Mouse (Mus musculus) intestine, embryonic 14.5 days (tissue): ENCODE data around the gene Fut4. TPM values are rescaled to one million over a fixed set of nuclear protein-coding genes. Genes with fewer than 3 reads are reported as not detected.

Experiments used
- ATAC-seq: fragments of 200-750 bp; cut with Nextera tagmentation; replicated peaks from 2 replicates; pipeline ENCODE4 v1.8.0; 2017; ENCODE audit warnings: low read depth, moderate number of reproducible peaks, moderate TSS enrichment, moderate library complexity; ENCODE audit not compliant: low FRiP score, low TSS enrichment
- DNase-seq: peaks from one replicate; pipeline ENCODE4 v3.0.0-alpha.2; 2018; ENCODE audit warnings: low spot score
- H3K27ac ChIP-seq: fragments of 300-500 bp; sonication (generic); 2 replicates; pipeline ENCODE4 v1.5.1; 2014; ENCODE audit warnings: low read depth, mild to moderate bottlenecking, control low read depth
- H3K27me3 ChIP-seq: fragments of 300-500 bp; sonication (generic); replicated peaks from 2 replicates; pipeline ENCODE4 v1.6.1; 2014; ENCODE audit warnings: low read length, control low read depth; ENCODE audit not compliant: control insufficient read depth, insufficient read depth
- H3K36me3 ChIP-seq: fragments of 300-500 bp; sonication (generic); 2 replicates; pipeline ENCODE4 v1.6.1; 2014; ENCODE audit warnings: low read length, control low read depth; ENCODE audit not compliant: control insufficient read depth, insufficient read depth
- H3K4me1 ChIP-seq: fragments of 300-500 bp; sonication (generic); replicated peaks from 2 replicates; pipeline ENCODE4 v1.6.1; 2014; ENCODE audit warnings: low read length, control low read depth, mixed read lengths; ENCODE audit not compliant: control insufficient read depth, insufficient read depth
- H3K4me2 ChIP-seq: fragments of 300-500 bp; sonication (generic); 2 replicates; pipeline ENCODE4 v1.6.1; 2014; ENCODE audit warnings: low read length
- H3K4me3 ChIP-seq: fragments of 300-500 bp; sonication (generic); 2 replicates; pipeline ENCODE4 v1.5.1; 2014; ENCODE audit warnings: low read depth, low read length, control low read depth, mixed read lengths
- H3K9ac ChIP-seq: fragments of 300-500 bp; sonication (generic); 2 replicates; pipeline ENCODE4 v1.6.1; 2014; ENCODE audit warnings: mild to moderate bottlenecking, low read length
- H3K9me3 ChIP-seq: fragments of 300-500 bp; sonication (generic); 2 replicates; pipeline ENCODE4 v1.6.1; 2016; ENCODE audit warnings: low read length, control low read depth; ENCODE audit not compliant: control insufficient read depth
- WGBS: fragments of 180-500 bp; shearing (Covaris S2); extraction: QIAGEN DNeasy Blood & Tissue Kit; methylation state at CpG from one replicate; pipeline ENCODE4 v1.1.7; 2014; 5-methylcytosine and 5-hydroxymethylcytosine counted together
- polyA plus RNA-seq: library from polyadenylated mRNA; unstranded; fragments of >200 nt; fragmentation: Nextera tagmentation; extraction: Ambion mirVana; gene quantifications from 2 replicates; pipeline ENCODE4 v1.2.1, GENCODE M21; 2014

The Fut4 gene
- polyA plus RNA-seq, 1 experiment from 2014 or later = 6.7 TPM

DNA sequence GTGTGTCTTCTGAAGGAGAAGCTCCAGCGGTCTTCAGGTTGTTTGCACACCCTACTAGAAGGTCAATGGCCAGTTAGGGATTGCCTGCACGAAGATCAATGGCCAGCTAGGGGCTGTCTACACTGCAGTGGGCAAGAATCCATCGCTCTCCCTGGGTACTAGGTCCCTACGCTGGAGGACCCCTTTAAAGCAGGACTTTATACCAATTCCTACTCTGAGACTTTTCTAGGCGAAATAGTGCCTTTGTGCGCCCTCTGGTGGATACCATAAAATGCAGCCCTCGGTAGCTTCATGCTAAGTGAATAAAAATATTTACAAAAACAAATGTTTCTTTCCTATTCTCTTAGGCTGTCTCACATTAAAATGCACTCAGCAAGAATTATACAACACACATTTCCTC is 12.6 kb upstream of the Fut4 start:
- ATAC-seq (no peak), DNase-seq (peak; percentile 75)
- H3K9me3 ChIP-seq = no peaks in the 10 kb centered on the region

DNA sequence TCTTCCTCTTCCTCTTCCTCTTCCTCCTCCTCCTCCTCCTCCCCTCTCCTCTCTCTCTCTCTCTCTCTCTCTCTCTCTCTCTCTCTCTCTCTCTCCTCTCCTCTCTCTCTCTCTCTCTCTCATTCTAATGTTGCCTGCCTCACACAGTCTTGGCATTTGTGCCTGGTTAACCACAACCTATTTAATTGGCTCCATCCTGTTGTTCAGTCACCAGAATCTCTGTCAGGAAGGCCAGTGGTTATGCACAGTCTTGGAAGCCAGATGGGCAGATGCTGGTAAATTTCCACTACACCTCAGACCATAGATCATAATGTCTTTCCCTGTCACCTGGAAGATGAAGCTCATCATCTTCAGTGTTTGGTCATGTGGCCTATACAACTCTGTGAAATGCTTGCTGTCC is 7.1 kb upstream of the Fut4 start:
- Histone ChIP-seq H3K4me3 (no peak overlapping the region), H3K9me3 (no peaks in the 10 kb centered on the region), H3K4me2 (no peak overlapping the region), H3K36me3 (no peaks in the 10 kb centered on the region), H3K4me1 (no peaks in the 10 kb centered on the region), H3K27ac (no peak overlapping the region), H3K9ac (no peak overlapping the region), H3K27me3 (no peaks in the 10 kb centered on the region)
- DNase-seq (no peak), ATAC-seq (no peak)

More for the DNA sequence above, 12.6 kb upstream of the Fut4 start:
- H3K9ac ChIP-seq = no peak overlapping the region
- 24% methylated on average over 7 of the region's 7 CpGs for WGBS
- H3K4me3 ChIP-seq = no peak overlapping the region
- H3K27me3 ChIP-seq = no peaks in the 10 kb centered on the region
- no peaks in the 10 kb centered on the region for H3K4me1 ChIP-seq
- no peak overlapping the region for H3K27ac ChIP-seq
- H3K4me2 ChIP-seq = no peak overlapping the region
- no peaks in the 10 kb centered on the region for H3K36me3 ChIP-seq

DNA sequence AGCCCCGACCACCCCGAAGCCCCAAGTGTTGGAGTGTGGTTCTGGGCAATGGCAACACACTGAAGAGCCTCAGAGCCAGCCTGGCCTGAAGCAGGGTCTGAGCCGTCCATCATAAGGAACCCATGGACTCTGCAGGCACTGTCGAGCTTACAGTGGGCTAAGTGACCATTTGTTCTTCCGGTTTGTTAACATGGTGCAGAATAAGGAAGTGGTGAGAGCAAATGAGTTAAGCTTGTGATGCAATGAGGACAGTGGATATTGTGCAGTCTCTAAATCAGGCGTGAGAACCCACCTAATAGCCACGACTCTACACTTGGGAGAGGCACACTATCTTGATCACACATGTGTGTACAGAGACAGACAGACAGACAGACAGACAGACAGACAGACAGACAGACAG is 6.4 kb upstream of the Fut4 start:
- 69% methylated on average over 7 of the region's 7 CpGs for WGBS
- H3K4me3 ChIP-seq = no peak overlapping the region
- no peak overlapping the region for H3K9ac ChIP-seq
- H3K9me3 ChIP-seq = no peaks in the 10 kb centered on the region
- H3K36me3 ChIP-seq = no peaks in the 10 kb centered on the region
- no peak overlapping the region for H3K4me2 ChIP-seq
- no peak overlapping the region for H3K27ac ChIP-seq
- no peaks in the 10 kb centered on the region for H3K27me3 ChIP-seq
- ATAC-seq (no peak), DNase-seq (no peak)
- no peaks in the 10 kb centered on the region for H3K4me1 ChIP-seq

DNA sequence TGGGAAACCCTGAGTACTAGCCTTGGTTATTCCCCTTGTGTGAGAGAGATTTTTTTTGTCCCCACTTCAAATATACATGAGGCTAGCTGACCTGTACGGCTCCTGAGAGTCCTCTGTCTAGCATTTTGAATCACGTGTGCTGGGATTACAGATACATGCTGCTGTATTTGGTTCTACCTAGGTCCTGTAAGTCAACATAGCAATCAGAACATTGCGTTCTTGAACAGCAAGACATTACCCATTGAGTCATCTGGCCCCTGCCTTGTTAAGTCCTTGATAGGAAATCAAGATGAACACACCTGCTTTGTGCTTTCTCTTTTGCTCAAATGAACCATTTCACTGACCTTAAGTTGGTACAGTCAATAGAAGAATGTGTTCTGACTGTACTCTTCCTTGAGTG is 2.3 kb upstream of the Fut4 start:
- H3K9me3 ChIP-seq = no peaks in the 10 kb centered on the region
- H3K4me3 ChIP-seq = no peak overlapping the region
- H3K9ac ChIP-seq = no peak overlapping the region
- ATAC-seq = no peak
- H3K4me2 ChIP-seq = no peak overlapping the region
- H3K27me3 ChIP-seq = no peaks in the 10 kb centered on the region
- WGBS = 80% methylated on average over 3 of the region's 3 CpGs
- H3K27ac ChIP-seq = no peak overlapping the region
- no peak for DNase-seq
- no peaks in the 10 kb centered on the region for H3K4me1 ChIP-seq
- H3K36me3 ChIP-seq = no peaks in the 10 kb centered on the region

DNA sequence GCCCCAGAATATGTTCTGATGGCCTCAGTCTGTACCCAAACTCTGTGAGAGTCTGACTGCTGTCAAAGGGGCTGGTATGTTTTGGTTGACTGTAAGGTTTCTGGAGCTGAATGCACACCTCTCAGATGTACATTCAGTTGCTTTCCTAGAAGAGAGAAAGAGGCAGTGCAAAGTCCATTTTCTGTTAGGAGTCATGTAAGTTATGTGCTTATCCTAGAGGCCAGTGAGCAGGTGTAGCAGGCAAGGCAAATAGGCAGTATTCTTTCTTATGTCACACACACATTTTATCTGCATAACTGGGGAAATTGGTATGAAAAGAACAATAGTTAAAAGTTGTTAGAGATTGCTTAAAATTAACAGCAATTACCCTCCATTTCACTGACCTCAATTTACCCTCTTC is 1.8 kb upstream of the Fut4 start:
- Histone ChIP-seq H3K27me3 (no peaks in the 10 kb centered on the region), H3K36me3 (no peaks in the 10 kb centered on the region), H3K4me1 (no peaks in the 10 kb centered on the region), H3K27ac (no peak overlapping the region), H3K9me3 (no peaks in the 10 kb centered on the region), H3K4me2 (no peak overlapping the region), H3K4me3 (no peak overlapping the region), H3K9ac (no peak overlapping the region)
- ATAC-seq = no peak
- DNase-seq = no peak

DNA sequence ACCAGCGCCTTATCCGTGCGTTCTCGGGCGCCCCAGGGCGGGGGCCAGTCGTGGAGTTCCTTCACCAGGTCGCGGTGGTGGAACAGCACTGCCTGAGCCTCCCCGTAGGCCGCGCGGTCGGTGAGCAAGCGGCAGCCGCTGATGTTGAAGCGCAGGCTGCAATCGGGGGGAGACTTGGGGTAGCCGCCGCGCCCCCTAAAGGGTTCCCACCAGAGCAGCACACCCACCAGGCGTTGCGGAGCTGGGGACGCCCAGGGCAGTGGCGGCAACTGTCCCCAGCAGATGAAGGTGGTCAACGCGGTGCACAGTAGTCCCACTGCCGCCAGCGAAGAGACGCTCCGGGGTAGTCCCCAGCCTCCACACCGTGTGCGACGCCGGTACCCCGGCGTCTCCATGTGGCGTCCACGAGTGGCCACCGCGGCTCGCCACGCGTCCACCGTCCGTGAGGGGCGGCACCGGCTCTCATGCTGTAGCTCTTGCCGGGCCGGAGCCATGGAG is 641 bp downstream of the Fut4 start:
- Histone ChIP-seq H3K9me3 (no peaks in the 10 kb centered on the region), H3K4me2 (peak overlapping the region; percentile 96), H3K9ac (peak overlapping the region; percentile 59), H3K27me3 (no peaks in the 10 kb centered on the region), H3K27ac (no peak overlapping the region), H3K36me3 (no peaks in the 10 kb centered on the region), H3K4me1 (no peaks in the 10 kb centered on the region), H3K4me3 (peak overlapping the region; percentile 52)
- DNase-seq (peak; percentile 83), ATAC-seq (peak; percentile 74)
- under 1% methylated on average over 48 of the region's 50 CpGs for WGBS

DNA sequence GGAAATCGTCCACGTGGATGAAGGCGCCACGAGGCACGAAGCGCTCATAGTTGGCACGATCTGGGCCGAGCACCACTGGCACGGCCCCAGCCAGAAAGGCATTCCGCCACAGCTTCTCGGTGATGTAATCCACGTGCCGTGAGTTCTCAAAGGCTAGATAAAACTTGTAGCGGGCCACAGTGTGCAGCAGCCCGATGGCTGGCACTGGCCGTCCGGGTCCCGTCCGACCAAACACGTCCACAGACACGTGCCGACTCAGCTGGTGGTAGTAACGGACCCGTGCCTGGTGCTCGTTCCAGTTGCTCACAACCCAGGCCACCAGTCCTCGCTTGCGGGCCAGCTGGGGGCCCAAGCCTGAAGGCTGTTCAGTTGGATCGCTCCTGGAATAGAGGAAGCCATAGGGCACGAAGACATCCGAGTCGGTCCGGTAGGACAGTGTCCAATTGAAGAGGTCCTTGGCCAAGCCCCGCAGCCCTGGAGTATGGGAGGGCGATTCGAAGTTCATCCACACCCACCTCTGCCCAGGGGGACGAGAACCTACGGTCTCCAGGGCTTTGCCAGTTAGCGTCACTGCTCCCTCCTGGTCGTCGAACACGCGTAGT is 1.2 kb downstream of the Fut4 start:
- ATAC-seq (no peak), DNase-seq (no peak)
- Histone ChIP-seq H3K4me2 (peak overlapping the region; percentile 96), H3K4me1 (no peaks in the 10 kb centered on the region), H3K4me3 (peak overlapping the region; percentile 52), H3K27me3 (no peaks in the 10 kb centered on the region), H3K9ac (peak overlapping the region; percentile 59), H3K36me3 (no peaks in the 10 kb centered on the region), H3K9me3 (no peaks in the 10 kb centered on the region), H3K27ac (no peak overlapping the region)
- 63% methylated on average over 42 of the region's 42 CpGs for WGBS

DNA sequence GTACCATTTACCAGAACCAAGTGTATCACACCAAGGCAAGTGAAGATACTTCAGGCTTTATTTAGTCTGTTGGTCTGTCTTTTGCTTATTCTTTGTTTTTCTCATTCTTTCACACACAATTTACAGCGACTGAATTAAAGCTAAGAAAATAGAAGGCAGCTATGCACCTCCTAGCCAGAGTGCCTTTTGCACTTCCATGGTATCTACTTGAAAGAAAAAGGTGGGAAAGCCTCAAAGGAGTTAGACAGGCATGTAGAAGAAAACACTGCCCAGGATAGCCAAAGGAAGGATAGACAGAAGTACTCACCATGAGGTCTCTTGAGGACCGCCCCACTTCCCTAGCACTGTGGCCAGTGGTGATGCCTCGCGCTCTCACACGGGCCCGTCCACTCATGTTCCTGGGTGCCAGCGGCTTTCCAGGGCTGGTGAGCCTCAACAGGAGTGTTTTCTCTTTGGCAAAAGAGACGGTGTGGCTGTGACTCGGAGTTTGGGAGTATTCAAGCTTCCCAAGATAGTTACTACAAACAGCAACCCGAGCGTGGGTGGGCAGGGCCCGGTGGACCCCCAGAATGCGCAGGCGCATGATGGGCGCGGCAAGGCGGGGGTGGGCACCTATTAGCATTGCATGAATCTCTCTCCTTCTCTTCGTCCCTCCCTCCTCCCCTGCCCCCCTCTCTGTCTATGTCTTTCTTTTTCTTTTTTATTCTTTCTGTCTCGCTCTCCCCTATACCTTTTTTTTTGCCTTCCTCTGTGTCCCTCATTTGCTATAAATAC is 11.9 kb downstream of the Fut4 start, which contains the start of gene Piwil4:
Piwil4 (minus strand) TSS at position 583 of the 774 bp plus-strand sequence.
- no peak within 1 kb of the TSS for H3K9ac ChIP-seq
- WGBS = 83% methylated on average over 19 of the region's 19 CpGs
- H3K4me3 ChIP-seq = no peak within 1 kb of the TSS
- no peak within 1 kb of the TSS for H3K27ac ChIP-seq
- no peaks in the 10 kb centered on the region for H3K9me3 ChIP-seq
- no peaks in the 10 kb centered on the region for H3K4me1 ChIP-seq
- no peak within 1 kb of the TSS for H3K4me2 ChIP-seq
- DNase-seq (no peak), ATAC-seq (no peak)
- H3K27me3 ChIP-seq = no peaks in the 10 kb centered on the region
- H3K36me3 ChIP-seq = no peaks in the 10 kb centered on the region
